Mouse (Mus musculus) liver, postnatal 0 days (tissue): ENCODE measurements at regions not wholly inside any gene's neighbourhood (a gene's known extent, or its start where the extent isn't known, plus 50 kb on each side); places are given as distances from the start of the nearest gene placed in this dataset.

Source experiments
- CTCF ChIP-seq: sonication (generic); IDR thresholded peaks from 2 replicates; pipeline ENCODE4 v1.5.1; 2016; ENCODE audit warnings: antibody characterized with exemption, low read depth
- EP300 ChIP-seq: IDR thresholded peaks from 2 replicates; pipeline ENCODE4 v1.6.1; 2016; ENCODE audit warnings: antibody characterized with exemption, low read depth, mild to moderate bottlenecking

- no peak for TF ChIP-seq CTCF
- no peak for TF ChIP-seq EP300
Measured at GRCm38 (mm10) chr6:93416006-93416405, 472.7 kb upstream of the Adamts9 start.
